Mouse (Mus musculus): ENCODE results near the gene Gm15262.
"Not testable (repeated sequence)": the region's sequence is repeated elsewhere in the genome, so short reads cannot be mapped to it uniquely, and the experiment has no call there.

The Gm15262 gene

DNA sequence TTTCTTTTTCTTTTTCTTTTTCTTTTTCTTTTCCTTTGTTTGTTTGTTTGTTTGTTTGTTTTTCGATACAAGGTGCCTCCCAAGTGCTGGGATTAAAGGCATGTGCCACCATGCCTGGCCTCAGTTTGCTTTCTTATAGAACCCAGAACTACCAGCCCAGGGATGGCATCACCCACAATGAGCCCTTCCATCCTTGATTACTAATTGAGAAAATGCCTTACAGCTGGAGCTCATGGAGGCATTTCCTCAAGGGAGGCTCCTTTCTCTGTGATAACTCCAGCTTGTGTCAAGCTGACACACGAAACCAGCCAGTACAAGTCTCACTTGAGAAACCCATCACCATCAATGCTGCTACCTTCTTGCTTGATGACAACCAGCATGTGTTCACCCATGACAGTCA lies at the start of gene Gm15262:
Gene Gm15262, plus strand, starts transcription at position 301 of the 400 bp plus-strand sequence.
- in situ Hi-C loops (cut with MboI; ENCODE audit: low sequenced_read_pairs), result not testable (repeated sequence)

GRCm38 (mm10) chrX:161308131-161308530 lies 20.9 kb downstream of the Gm15262 start:
- in situ Hi-C loops (cut with MboI; ENCODE audit: low sequenced_read_pairs), result no loop called here

GRCm38 (mm10) chrX:161316443-161316842 lies 29.2 kb downstream of the Gm15262 start:
- in situ Hi-C loops (cut with MboI; ENCODE audit: low sequenced_read_pairs), result no loop called here

DNA sequence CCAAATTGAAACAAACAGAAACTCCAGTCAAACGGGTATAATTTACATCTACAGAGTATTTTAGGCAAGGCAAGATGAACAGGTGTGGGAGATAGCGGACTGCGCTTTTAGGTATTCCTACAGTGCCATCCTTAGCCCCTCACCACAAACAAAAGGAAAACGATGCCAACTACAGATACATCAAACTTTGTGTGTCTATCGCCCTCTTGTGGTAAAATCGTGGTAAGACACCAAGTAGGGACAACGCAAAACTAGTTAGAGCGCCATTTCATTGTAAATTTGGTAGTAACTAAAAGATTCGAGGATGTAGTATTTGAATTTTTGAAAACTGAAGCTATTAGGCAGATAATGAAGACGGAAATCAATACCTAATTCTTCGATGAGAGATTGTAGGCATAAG lies 83.7 kb downstream of the Gm15262 start:
- in situ Hi-C loops (cut with MboI; ENCODE audit: low sequenced_read_pairs), result no loop called here

GRCm38 (mm10) chrX:161371461-161371860 lies 84.2 kb downstream of the Gm15262 start:
- in situ Hi-C loops (cut with MboI; ENCODE audit: low sequenced_read_pairs), result no loop called here

- in situ Hi-C loops (cut with MboI; ENCODE audit: low sequenced_read_pairs), result no loop called here
Measured at GRCm38 (mm10) chrX:161375568-161375967, 88.3 kb downstream of the Gm15262 start.

DNA sequence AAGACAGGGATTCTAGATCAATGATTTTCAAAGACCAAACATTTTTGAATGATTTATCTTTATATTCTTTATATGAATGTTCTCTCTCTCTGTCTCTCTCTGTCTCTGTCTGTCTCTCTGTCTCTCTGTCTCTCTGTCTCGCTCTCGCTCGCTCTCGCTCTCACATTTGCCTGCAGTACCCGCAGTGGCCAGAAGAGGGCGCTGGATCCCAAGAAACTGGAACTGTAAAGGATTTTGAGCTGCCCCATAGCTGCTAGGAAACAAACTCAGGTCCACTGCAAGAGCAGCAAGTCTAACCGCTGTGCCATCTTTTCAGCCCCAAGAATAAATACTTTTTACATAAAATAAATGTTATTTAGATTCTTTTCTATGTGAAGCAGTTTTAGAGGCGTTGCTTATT lies 98.5 kb downstream of the Gm15262 start:
- in situ Hi-C loops (cut with MboI; ENCODE audit: low sequenced_read_pairs), result no loop called here

GRCm38 (mm10) chrX:161387942-161388341 lies 100.7 kb downstream of the Gm15262 start:
- in situ Hi-C loops (cut with MboI; ENCODE audit: low sequenced_read_pairs), result no loop called here

DNA sequence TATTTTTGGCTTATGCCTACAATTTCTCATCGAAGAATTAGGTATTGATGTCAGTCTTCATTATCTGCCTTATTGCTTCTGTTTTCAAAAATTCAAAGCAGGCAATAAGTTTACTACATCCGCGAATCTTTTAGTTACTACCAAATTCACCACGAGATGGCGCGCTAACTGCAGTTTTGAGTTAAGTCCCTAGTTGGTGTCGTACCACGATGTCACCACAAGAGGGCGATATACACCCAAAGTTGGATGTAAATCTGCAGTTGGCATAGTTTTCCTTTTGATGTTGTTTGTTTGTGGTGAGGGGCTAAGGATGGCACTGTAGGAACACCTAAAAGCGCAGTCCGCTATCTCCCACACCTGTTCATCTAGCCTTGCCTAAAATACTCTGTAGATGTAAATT lies 111.9 kb downstream of the Gm15262 start:
- in situ Hi-C loops (cut with MboI; ENCODE audit: low sequenced_read_pairs), result no loop called here

- in situ Hi-C loops (cut with MboI; ENCODE audit: low sequenced_read_pairs), result no loop called here
Measured at GRCm38 (mm10) chrX:161411151-161411550, 123.9 kb downstream of the Gm15262 start.

Measured in CH12F3 (cell line).